Mouse (Mus musculus) cerebral cortex, adult 2 months (tissue): ENCODE measurements around the gene Mrps5.

ENCODE experiments used
- WGBS: fragments of 180-500 bp; shearing (Covaris S2); methylation state at CpG from one replicate; pipeline ENCODE4 v1.1.7; 2018; 5-methylcytosine and 5-hydroxymethylcytosine counted together

Mrps5 gene

GRCm38 (mm10) chr2:127586694-127587513 lies at the start of gene Mrps5, which contains the start of gene Zfp661:
TSS of gene Mrps5 (plus strand) at chr2:127587222.
TSS of gene Zfp661 (minus strand) at chr2:127587094.
- 4% methylated on average over 39 of the region's 39 CpGs for WGBS

GRCm38 (mm10) chr2:127537548-127537947 lies 49.5 kb upstream of the Mrps5 start:
- 34% methylated on average over 3 of the region's 3 CpGs for WGBS

GRCm38 (mm10) chr2:127539494-127539893 lies 47.5 kb upstream of the Mrps5 start:
- 43% methylated on average over 4 of the region's 4 CpGs for WGBS

GRCm38 (mm10) chr2:127541185-127541584 lies 45.8 kb upstream of the Mrps5 start, which contains the start of gene Prom2:
TSS of gene Prom2 (minus strand) at chr2:127541467.
- 38% methylated on average over 29 of the region's 29 CpGs for WGBS

- WGBS, result 88% methylated on average over 2 of the region's 2 CpGs
These were observed 45.3 kb upstream of the Mrps5 start for GRCm38 (mm10) chr2:127541697-127542096.

- WGBS, result 86% methylated on average over 5 of the region's 5 CpGs
These were observed 38.5 kb upstream of the Mrps5 start for GRCm38 (mm10) chr2:127548342-127549074.

GRCm38 (mm10) chr2:127550446-127550845 lies 36.6 kb upstream of the Mrps5 start:
- 73% methylated on average over 1 of the region's 1 CpGs for WGBS

- WGBS, result 59% methylated on average over 5 of the region's 5 CpGs
These were observed 35.9 kb upstream of the Mrps5 start for GRCm38 (mm10) chr2:127551078-127551477.

GRCm38 (mm10) chr2:127559070-127559966 lies 27.7 kb upstream of the Mrps5 start:
- whole genome bisulfite sequencing, result 9% methylated on average over 18 of the region's 18 CpGs

- 26% methylated on average over 1 of the region's 1 CpGs for WGBS
These were observed 13.7 kb upstream of the Mrps5 start for GRCm38 (mm10) chr2:127573322-127573721.

- WGBS, result under 1% methylated on average over 24 of the region's 24 CpGs
These were observed 2.6 kb upstream of the Mrps5 start for GRCm38 (mm10) chr2:127584436-127584858.

GRCm38 (mm10) chr2:127587514-127587844 lies 457 bp downstream of the Mrps5 start:
- WGBS, result under 1% methylated on average over 22 of the region's 22 CpGs

GRCm38 (mm10) chr2:127588897-127589296 lies 1.9 kb downstream of the Mrps5 start:
- WGBS, result 89% methylated on average over 9 of the region's 9 CpGs

- WGBS, result 80% methylated on average over 15 of the region's 15 CpGs
These were observed 3.2 kb downstream of the Mrps5 start for GRCm38 (mm10) chr2:127590204-127590603.

- 64% methylated on average over 4 of the region's 4 CpGs for WGBS
These were observed 3.8 kb downstream of the Mrps5 start for GRCm38 (mm10) chr2:127590840-127591239.

- 80% methylated on average over 6 of the region's 8 CpGs for WGBS
These were observed 16.4 kb downstream of the Mrps5 start for GRCm38 (mm10) chr2:127603383-127603782.

GRCm38 (mm10) chr2:127605203-127605602 lies 18.2 kb downstream of the Mrps5 start:
- WGBS, result 70% methylated on average over 3 of the region's 3 CpGs

- WGBS, result 32% methylated on average over 3 of the region's 3 CpGs
These were observed 21.2 kb downstream of the Mrps5 start for GRCm38 (mm10) chr2:127608234-127608633.

- 63% methylated on average over 5 of the region's 5 CpGs for WGBS
These were observed 22.0 kb downstream of the Mrps5 start for GRCm38 (mm10) chr2:127608986-127609385.

- 73% methylated on average over 4 of the region's 4 CpGs for WGBS
These were observed 24.4 kb downstream of the Mrps5 start for GRCm38 (mm10) chr2:127611386-127611785.

GRCm38 (mm10) chr2:127612288-127612687 lies 25.3 kb downstream of the Mrps5 start:
- whole genome bisulfite sequencing, result 87% methylated on average over 4 of the region's 4 CpGs

- 93% methylated on average over 3 of the region's 3 CpGs for WGBS
These were observed 32.3 kb downstream of the Mrps5 start for GRCm38 (mm10) chr2:127619311-127619710.
